Mouse (Mus musculus) limb, embryonic 13.5 days (tissue): ENCODE measurements at regions not wholly inside any gene's neighbourhood (a gene's known extent, or its start where the extent isn't known, plus 50 kb on each side); places are given as distances from the start of the nearest gene placed in this dataset.

Source experiments
- ATAC-seq: fragments of 200-750 bp; cut with Nextera tagmentation; 2 replicates; pipeline ENCODE4 v1.8.0; 2017; ENCODE audit warnings: low read depth, moderate number of reproducible peaks, moderate TSS enrichment; ENCODE audit not compliant: low FRiP score
- H3K27ac ChIP-seq: fragments of 300-500 bp; sonication (generic); 2 replicates; pipeline ENCODE4 v1.5.1; 2015; ENCODE audit warnings: inconsistent platforms, mild to moderate bottlenecking, moderate library complexity
- H3K27me3 ChIP-seq: fragments of 300-500 bp; sonication (generic); 2 replicates; pipeline ENCODE4 v1.6.1; 2015; ENCODE audit warnings: mild to moderate bottlenecking, inconsistent platforms
- H3K36me3 ChIP-seq: fragments of 300-500 bp; sonication (generic); 2 replicates; pipeline ENCODE4 v1.6.1; 2015; ENCODE audit warnings: inconsistent platforms, mild to moderate bottlenecking, moderate library complexity
- H3K4me1 ChIP-seq: fragments of 300-500 bp; sonication (generic); 2 replicates; pipeline ENCODE4 v1.6.1; 2015; ENCODE audit warnings: inconsistent platforms
- H3K4me2 ChIP-seq: fragments of 300-500 bp; sonication (generic); replicated peaks from 2 replicates; pipeline ENCODE4 v1.6.1; 2015; ENCODE audit warnings: inconsistent platforms, mild to moderate bottlenecking, moderate library complexity
- H3K4me3 ChIP-seq: fragments of 300-500 bp; sonication (generic); 2 replicates; pipeline ENCODE4 v1.5.1; 2015; ENCODE audit warnings: moderate library complexity, mild to moderate bottlenecking, inconsistent platforms
- H3K9ac ChIP-seq: fragments of 300-500 bp; sonication (generic); 2 replicates; pipeline ENCODE4 v1.6.1; 2015; ENCODE audit warnings: mild to moderate bottlenecking, inconsistent platforms
- H3K9me3 ChIP-seq: fragments of 300-500 bp; sonication (generic); 2 replicates; pipeline ENCODE4 v1.6.1; 2016; ENCODE audit warnings: inconsistent platforms
- WGBS: fragments of 180-500 bp; shearing (Covaris S2); methylation state at CpG from one replicate; pipeline ENCODE4 v1.1.7; 2015; 5-methylcytosine and 5-hydroxymethylcytosine counted together

GRCm38 (mm10) chr3:70860909-70861675 lies 853.7 kb downstream of the Otol1 start:
- Histone ChIP-seq H3K4me2 (no peak overlapping the region), H3K4me1 (no peaks in the 10 kb centered on the region), H3K9me3 (no peaks in the 10 kb centered on the region), H3K4me3 (no peak overlapping the region), H3K36me3 (no peaks in the 10 kb centered on the region), H3K27ac (no peak overlapping the region), H3K9ac (no peak overlapping the region), H3K27me3 (no peaks in the 10 kb centered on the region)
- no peak for ATAC-seq
- 79% methylated on average over 8 of the region's 8 CpGs for WGBS

- Histone ChIP-seq H3K27me3 (no peaks in the 10 kb centered on the region), H3K4me2 (no peak overlapping the region; the same call in 1 of the 2 replicates), H3K9me3 (no peaks in the 10 kb centered on the region), H3K4me3 (no peak overlapping the region), H3K4me1 (0 out of 2 replicates have a peak, but pooled peaks cover 6% of the 10 kb centered on the region), H3K9ac (no peak overlapping the region), H3K36me3 (no peaks in the 10 kb centered on the region), H3K27ac (no peak overlapping the region)
- WGBS = 40% methylated on average over 9 of the region's 9 CpGs
- ATAC-seq = peak; percentile 81
These were observed 866.5 kb downstream of the Otol1 start for GRCm38 (mm10) chr3:70873688-70874551.

- Histone ChIP-seq H3K27me3 (no peaks in the 10 kb centered on the region), H3K27ac (no peak overlapping the region), H3K9ac (no peak overlapping the region), H3K36me3 (no peaks in the 10 kb centered on the region), H3K4me3 (no peak overlapping the region), H3K9me3 (no peaks in the 10 kb centered on the region), H3K4me2 (no peak overlapping the region), H3K4me1 (0 out of 2 replicates have a peak, but pooled peaks cover 6% of the 10 kb centered on the region)
- no peak for ATAC-seq
- 63% methylated on average over 3 of the region's 3 CpGs for WGBS
These were observed 867.2 kb downstream of the Otol1 start for GRCm38 (mm10) chr3:70874614-70875013.
